Mouse (Mus musculus): ENCODE measurements around the gene Sgf29. TPM values are rescaled to one million over a fixed set of nuclear protein-coding genes. Genes with fewer than 3 reads are reported as not detected.

The Sgf29 gene
- polyA plus RNA-seq, 1 experiment, result 23.9 TPM

DNA sequence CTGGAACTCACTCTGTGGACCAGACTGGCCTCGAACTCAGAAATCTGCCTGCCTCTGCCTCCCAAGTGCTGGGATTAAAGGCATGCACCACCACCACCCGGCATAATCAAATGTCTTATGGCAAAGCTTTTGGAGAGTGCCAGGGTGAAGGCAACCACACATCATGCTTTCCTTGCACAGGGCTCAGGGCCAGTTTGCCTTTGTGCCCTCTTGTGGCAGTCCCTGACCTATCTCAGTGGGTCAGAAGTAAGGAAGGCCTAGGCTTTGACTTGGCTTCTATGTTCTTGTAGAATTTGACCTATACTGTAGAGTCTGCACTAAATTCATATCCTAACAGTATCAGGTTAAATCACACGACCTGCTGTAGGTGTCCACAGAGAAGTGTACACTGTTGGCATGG is 32.4 kb upstream of the Sgf29 start:
- H3K27me3 ChIP-seq (ENCODE audit: control insufficient read depth, insufficient read depth, low read length), result no peaks in the 10 kb centered on the region
- TF ChIP-seq CTCF (IDR thresholded peaks at IDR 0.05; ENCODE audit: extremely low read depth, insufficient read length, insufficient replicate concordance, low read depth, low read length) (no peak), POLR2A (IDR thresholded peaks at IDR 0.05; ENCODE audit: low read depth, low read length) (no peak)
- no peak overlapping the region for H3K4me3 ChIP-seq (ENCODE audit: low read depth, low read length)
- H3K4me1 ChIP-seq (ENCODE audit: control insufficient read depth, insufficient read depth, insufficient read length, low read length), result no peaks in the 10 kb centered on the region; the same call in 1 of the 2 replicates
- no peak overlapping the region for H3K27ac ChIP-seq (ENCODE audit: insufficient read depth, low read depth, low read length)
- 74% methylated on average over 3 of the region's 3 CpGs for WGBS
- no peaks in the 10 kb centered on the region for H3K36me3 ChIP-seq (ENCODE audit: control insufficient read depth, insufficient read depth, low read length)

DNA sequence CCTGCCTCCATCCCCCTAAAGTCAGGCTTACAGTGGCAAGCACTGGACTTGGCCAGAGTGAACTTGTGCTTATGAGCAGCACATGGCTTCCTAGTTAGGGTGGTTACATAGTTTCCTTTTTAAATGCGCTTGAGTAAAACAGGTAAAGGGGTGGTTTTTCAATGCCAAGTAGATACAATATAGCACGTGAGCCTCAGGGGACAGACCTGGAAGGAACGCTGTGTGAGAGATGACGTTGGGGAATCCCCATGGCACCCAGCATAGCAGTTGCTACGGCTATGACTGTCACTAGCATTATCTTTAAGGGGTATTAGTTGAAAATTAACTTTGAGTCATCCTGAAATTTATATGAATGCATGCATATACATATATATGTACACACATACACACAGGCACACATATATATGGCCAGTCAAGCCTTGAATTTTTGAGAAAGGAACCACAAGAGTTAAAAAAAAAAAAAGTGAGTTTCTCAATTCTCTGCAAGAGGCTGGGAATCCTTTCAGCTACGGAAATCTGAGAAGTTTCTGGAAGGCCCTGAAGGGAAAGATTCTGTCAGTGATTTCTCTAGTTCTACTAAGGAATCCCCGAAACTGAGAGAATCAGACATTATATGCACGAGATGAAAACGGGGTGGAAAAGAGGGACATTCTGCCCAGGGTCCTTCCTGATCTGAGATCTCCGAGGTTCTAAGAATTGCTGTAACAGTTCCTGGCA is 29.4 kb upstream of the Sgf29 start:
- WGBS, result 65% methylated on average over 10 of the region's 10 CpGs
- TF ChIP-seq POLR2A (IDR thresholded peaks at IDR 0.05; ENCODE audit: low read depth, low read length), result no peak
- no peak for TF ChIP-seq CTCF (IDR thresholded peaks at IDR 0.05; ENCODE audit: extremely low read depth, insufficient read length, insufficient replicate concordance, low read depth, low read length)
- Histone ChIP-seq H3K36me3 (ENCODE audit: control insufficient read depth, insufficient read depth, low read length) (no peaks in the 10 kb centered on the region), H3K27ac (ENCODE audit: insufficient read depth, low read depth, low read length) (no peak overlapping the region), H3K4me3 (ENCODE audit: low read depth, low read length) (no peak overlapping the region), H3K4me1 (ENCODE audit: control insufficient read depth, insufficient read depth, insufficient read length, low read length) (no peaks in the 10 kb centered on the region; the same call in 1 of the 2 replicates), H3K27me3 (ENCODE audit: control insufficient read depth, insufficient read depth, low read length) (no peaks in the 10 kb centered on the region)

DNA sequence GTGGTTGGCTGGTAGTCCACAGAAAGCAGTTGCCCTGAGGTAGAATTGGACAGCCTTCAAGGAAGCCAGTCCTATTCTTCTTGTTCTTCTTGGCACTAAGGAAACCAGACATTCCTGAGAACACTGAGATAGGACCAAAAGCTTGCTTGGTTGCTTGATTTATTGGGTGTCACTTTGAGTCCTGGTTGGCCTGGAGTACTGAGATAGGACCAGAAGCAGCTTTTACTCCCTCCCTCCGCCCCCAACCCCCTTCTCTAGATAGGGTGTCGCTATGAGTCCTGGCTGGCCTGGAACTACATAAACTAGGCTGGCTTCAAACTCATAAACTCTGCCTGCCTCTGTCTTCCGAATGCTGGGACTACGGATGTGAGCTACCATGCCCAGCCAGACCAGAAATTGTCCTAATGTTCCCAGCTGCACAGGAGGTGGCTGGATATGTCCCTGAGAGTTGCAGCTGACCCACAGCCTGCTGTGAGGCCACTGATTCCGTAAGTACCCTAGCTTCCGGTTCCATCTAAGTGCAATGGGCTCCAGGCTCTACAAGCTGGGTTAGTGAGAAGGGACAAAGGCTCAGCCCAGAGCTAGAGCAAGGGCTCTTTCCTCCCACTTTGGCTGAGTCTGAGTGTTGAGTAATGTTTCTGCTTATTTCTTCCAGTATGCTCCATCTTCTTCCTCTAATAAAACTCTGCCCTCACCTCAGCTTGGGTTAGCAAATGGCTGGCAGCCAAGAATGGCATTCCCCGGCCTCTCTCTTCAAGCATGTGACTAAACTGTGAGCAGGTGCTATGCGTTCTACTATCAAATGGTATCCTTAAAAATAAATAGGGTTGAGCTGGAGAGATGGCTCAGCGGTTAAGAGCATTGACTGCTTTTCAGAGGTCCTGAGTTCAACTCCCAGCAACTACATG is 27.4 kb upstream of the Sgf29 start:
- Histone ChIP-seq H3K4me1 (ENCODE audit: control insufficient read depth, insufficient read depth, insufficient read length, low read length) (peaks cover 7% of the 10 kb centered on the region; the same call in 1 of the 2 replicates), H3K4me3 (ENCODE audit: low read depth, low read length) (no peak overlapping the region), H3K27me3 (ENCODE audit: control insufficient read depth, insufficient read depth, low read length) (no peaks in the 10 kb centered on the region), H3K27ac (ENCODE audit: insufficient read depth, low read depth, low read length) (no peak overlapping the region), H3K36me3 (ENCODE audit: control insufficient read depth, insufficient read depth, low read length) (no peaks in the 10 kb centered on the region)
- WGBS, result 48% methylated on average over 9 of the region's 9 CpGs
- no peak for TF ChIP-seq CTCF (IDR thresholded peaks at IDR 0.05; ENCODE audit: extremely low read depth, insufficient read length, insufficient replicate concordance, low read depth, low read length)

DNA sequence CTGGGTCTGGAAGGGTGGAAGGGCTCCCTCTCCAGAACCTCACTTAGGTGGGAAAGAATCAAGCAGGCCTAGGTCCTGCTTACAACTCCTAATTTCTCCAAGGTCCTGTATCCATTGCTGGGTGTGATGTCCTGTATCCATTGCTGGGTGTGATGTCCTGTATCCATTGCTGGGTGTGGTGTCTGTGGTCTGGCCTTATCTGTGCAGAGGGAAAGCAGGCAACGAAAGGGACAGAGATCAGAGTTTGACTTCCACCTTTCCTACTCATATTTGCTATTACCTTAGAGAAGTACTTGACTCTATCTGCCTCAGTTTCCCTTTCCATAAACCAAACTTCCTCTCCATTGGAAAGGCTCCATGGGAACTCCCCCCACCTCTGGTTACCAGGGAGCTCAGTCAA is 25.7 kb upstream of the Sgf29 start:
- WGBS, result 54% methylated on average over 1 of the region's 1 CpGs
- TF ChIP-seq CTCF (IDR thresholded peaks at IDR 0.05; ENCODE audit: extremely low read depth, insufficient read length, insufficient replicate concordance, low read depth, low read length), result no peak
- no peak for TF ChIP-seq POLR2A (IDR thresholded peaks at IDR 0.05; ENCODE audit: low read depth, low read length)
- H3K27me3 ChIP-seq (ENCODE audit: control insufficient read depth, insufficient read depth, low read length), result no peaks in the 10 kb centered on the region
- no peak overlapping the region for H3K4me3 ChIP-seq (ENCODE audit: low read depth, low read length)
- no peaks in the 10 kb centered on the region for H3K36me3 ChIP-seq (ENCODE audit: control insufficient read depth, insufficient read depth, low read length)
- peaks cover 7% of the 10 kb centered on the region; the same call in 1 of the 2 replicates for H3K4me1 ChIP-seq (ENCODE audit: control insufficient read depth, insufficient read depth, insufficient read length, low read length)
- no peak overlapping the region for H3K27ac ChIP-seq (ENCODE audit: insufficient read depth, low read depth, low read length)

DNA sequence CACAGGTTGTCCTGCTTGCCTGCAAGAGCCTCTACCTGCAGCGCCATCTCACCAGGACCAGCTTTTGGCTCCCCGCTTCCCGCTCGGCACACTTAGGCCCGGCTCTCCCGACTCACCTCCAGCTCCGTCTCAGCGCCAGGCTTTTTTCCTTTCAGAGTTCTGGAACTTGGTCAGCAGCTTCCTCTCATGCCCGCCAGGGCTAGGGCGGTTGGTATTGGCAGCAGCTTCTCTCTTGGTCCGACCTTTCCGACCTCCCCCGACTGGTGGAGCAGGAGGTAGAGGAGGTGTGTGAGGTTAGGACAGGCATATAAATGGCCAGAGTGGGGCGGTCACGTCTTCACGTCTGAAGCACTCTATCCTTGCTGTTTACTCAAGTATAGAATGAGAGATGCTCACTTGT is 24.3 kb upstream of the Sgf29 start:
- TF ChIP-seq CTCF (IDR thresholded peaks at IDR 0.05; ENCODE audit: extremely low read depth, insufficient read length, insufficient replicate concordance, low read depth, low read length) (no peak), POLR2A (IDR thresholded peaks at IDR 0.05; ENCODE audit: low read depth, low read length) (0 out of 2 replicates have a peak, but pooled peaks have one; percentile 23)
- Histone ChIP-seq H3K27ac (ENCODE audit: insufficient read depth, low read depth, low read length) (peak overlapping the region; percentile 64; the same call in 1 of the 2 replicates), H3K4me3 (ENCODE audit: low read depth, low read length) (peak overlapping the region; percentile 52)

DNA sequence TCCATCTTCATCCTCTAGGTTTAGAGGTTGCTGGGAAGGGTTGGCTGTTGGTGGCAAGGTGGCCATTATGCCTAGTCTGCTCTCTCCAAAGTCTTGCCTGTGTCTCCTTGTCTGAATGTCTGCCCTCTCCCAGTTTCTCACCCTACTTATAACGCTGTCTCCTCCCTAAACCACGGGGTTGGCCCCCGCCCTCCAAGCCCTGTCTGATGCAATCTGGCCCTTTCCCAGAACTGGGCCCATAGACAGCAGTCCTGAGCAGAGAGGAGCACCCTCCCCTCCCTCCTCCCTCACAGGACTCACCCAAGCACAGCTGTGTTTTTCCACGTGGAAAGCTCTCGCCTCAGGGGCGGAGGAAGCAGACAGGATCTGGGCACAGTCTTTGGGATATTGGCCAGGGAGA is 23.7 kb upstream of the Sgf29 start:
- TF ChIP-seq POLR2A (IDR thresholded peaks at IDR 0.05; ENCODE audit: low read depth, low read length), result peak; percentile 48; the same call in 1 of the 2 replicates
- TF ChIP-seq CTCF (IDR thresholded peaks at IDR 0.05; ENCODE audit: extremely low read depth, insufficient read length, insufficient replicate concordance, low read depth, low read length), result no peak
- Histone ChIP-seq H3K27ac (ENCODE audit: insufficient read depth, low read depth, low read length) (peak overlapping the region; percentile 64), H3K4me1 (ENCODE audit: control insufficient read depth, insufficient read depth, insufficient read length, low read length) (peaks cover 8% of the 10 kb centered on the region; the same call in 1 of the 2 replicates), H3K36me3 (ENCODE audit: control insufficient read depth, insufficient read depth, low read length) (no peaks in the 10 kb centered on the region), H3K27me3 (ENCODE audit: control insufficient read depth, insufficient read depth, low read length) (no peaks in the 10 kb centered on the region), H3K4me3 (ENCODE audit: low read depth, low read length) (peak overlapping the region; percentile 13; the same call in 1 of the 2 replicates)
- 6% methylated on average over 6 of the region's 6 CpGs for WGBS

More for the DNA sequence above, 24.3 kb upstream of the Sgf29 start:
- 86% methylated on average over 16 of the region's 16 CpGs for WGBS
- Histone ChIP-seq H3K36me3 (ENCODE audit: control insufficient read depth, insufficient read depth, low read length) (no peaks in the 10 kb centered on the region), H3K27me3 (ENCODE audit: control insufficient read depth, insufficient read depth, low read length) (no peaks in the 10 kb centered on the region), H3K4me1 (ENCODE audit: control insufficient read depth, insufficient read depth, insufficient read length, low read length) (peaks cover 8% of the 10 kb centered on the region; the same call in 1 of the 2 replicates)

Measured in small intestine, adult 2 months (tissue).